Mouse (Mus musculus): ENCODE data around the gene Ankrd36.

DNA sequence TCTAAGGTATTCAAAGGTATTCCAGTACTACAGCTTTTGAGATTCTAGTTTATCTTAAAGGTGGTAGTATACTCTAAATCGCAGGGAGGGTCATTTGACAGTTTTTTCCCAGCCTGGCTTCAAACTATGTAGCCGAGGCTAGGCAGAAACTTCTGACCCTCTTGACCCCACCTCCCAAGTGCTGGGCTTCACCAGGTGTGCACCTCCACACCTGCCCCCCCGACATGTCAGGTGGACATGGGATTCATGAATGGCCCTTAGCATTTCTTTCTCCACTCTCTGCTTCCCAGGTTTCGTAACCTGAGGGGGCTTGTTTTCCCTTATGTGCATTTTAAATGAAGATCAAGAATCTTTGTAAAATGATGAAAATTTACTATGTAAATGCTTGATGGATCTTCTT is 44.1 kb upstream of the Ankrd36 start:
- no peak for TF ChIP-seq CTCF (IDR thresholded peaks at IDR 0.05; ENCODE audit: low read depth, low read length)
- no peak for TF ChIP-seq POLR2A (IDR thresholded peaks at IDR 0.05; ENCODE audit: extremely low read depth, insufficient read depth, low read length)
